Mouse (Mus musculus) ovary, postnatal 14 days (tissue): ENCODE data around the gene Robo1.

Source experiments
- DNase-seq: peaks from one replicate; pipeline ENCODE4 v3.0.0; 2022; ENCODE audit warnings: low spot score

Robo1 gene

DNA sequence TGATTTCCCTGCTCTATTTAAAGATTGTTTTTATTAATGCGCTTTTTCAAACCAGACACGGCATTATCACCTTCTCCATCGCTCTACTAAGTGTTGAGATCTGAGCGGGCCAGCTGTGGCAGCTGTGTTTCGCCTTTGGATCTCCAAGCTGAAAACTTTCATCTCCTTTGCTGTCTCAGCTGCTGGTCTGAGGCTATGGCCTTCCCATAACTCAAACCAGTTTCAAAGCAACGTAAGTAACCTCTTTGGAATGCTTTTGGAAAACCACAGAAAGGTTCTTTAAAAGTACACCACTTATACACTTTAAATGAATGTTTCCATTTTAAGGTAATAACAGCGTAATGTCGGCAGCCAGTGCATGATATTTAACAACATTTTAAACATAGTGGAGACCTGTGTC is 520.3 kb downstream of the Robo1 start:
- DNase-seq: no peak

DNA sequence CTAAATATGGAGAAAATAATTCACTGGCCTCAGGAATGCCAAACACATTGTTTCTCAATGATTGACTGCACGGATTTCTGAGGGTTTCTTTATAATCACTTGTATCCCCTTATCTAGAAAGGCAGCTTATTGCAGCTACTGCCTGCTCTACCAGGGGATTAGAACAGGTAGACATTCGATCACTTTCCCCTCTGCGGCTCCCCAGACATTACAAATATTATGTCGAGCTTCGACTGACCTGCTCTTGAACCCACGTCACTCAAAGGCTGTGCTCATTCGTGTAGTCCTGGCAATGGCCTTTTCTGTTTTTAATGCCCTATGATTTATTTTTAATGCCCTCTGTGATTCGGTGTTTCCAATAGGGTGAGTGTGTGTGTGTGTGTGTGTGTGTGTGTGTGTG is 521.4 kb downstream of the Robo1 start:
- no peak for DNase-seq

DNA sequence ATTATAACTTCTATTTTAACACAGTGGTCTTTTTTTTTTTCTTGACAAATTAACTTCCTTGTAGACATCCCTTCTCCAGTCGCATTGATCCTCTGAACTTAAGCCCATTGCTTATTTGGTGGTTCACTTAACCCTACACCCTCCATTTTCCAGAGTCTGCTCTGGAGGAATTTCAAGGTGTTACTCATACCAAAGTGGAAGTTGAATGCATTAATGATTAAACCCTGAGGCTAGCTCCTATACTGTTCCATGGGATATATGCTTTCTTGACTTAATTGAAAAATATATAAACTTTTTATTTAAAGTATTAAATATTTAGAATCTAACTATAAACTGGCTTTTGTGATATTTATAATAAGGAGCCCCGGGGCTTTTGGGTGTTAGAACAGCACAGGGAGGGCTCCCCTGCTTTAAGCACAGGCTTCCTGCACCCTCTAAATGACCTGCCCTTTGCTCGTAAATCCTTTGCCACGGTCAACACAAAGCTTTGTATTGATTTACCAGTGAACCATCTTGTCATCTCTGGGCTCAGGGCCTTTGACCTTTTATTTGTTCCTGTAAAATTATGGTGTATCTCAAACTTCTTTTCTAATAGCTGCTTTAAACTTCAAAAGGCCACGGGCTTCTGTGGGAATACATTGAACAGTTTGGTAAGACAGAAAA is 522.4 kb downstream of the Robo1 start:
- no peak for DNase-seq

DNA sequence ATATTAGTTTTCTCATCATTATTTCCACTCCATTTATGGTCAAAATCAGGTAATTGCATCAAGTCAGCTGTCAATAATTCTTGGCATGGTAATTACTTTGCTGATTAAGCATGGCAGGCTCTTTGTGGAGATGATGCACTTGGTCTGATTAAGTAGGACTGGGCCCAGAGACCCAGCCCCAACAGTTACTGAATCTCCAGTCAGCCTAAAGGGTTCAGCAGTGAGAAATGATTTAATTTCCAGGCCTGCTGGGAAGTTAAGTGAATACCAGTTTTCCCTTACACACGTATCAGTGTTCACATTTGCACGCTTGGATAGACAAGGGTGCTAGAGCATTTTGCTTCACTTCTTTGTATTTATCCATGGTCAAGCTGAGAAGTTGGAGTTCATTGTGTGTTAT is 526.2 kb downstream of the Robo1 start:
- DNase-seq: no peak

DNA sequence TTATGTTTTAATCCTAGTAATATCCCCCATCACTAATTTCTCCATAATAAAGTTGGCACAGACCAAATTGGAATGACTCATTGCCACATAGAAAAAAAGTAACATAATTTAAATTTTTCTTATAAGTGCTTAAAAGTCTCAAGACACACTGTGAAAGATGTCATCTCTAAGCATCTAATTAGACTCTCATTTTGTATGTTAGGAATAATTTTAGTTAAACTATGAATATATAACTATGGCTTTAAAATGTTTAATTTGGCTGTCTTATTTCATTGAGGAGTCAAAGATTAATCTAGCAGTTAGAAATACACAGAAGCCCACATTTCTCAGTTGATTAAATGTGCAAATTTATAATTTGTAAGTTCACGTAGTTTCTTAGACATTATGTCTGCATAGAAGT is 530.9 kb downstream of the Robo1 start:
- no peak for DNase-seq

DNA sequence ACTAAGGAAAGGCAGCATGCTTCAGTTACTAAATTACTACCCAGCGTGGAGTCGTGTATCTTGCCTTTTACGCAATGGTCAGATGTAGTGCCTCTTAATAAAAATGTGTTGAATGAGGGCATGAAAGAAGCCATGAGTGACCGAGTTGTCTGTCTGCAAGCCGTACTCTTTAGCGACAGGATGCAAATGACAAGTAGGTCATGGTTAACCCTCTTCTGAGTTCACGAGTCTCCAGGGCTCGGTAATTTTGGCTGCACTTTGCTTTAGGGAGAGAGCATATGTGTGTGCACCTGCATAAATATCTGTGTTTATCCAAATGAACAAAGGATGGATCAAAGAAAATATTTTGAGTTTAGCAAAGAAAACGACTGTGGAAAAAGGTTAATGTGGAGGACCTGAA is 533.0 kb downstream of the Robo1 start:
- DNase-seq: no peak

DNA sequence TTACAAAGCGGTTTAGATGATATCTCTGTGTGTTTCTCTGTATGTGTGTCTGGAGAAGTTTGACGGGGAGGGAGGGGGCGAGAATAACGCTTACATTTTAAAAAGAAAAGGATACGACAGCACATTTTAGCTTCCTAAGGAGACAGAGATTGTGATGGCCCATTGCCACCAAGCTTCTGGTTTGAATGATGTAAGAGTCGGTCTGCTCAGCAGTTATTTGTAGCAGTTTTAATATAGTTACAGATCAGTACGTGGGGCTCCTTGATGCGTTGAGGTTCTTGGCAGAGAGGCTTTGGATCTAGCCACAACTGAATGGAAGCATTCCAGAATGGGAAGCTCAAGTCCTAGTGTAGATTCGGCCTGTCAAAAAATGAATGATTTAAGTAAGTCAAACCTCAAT is 546.0 kb downstream of the Robo1 start:
- DNase-seq: no peak

DNA sequence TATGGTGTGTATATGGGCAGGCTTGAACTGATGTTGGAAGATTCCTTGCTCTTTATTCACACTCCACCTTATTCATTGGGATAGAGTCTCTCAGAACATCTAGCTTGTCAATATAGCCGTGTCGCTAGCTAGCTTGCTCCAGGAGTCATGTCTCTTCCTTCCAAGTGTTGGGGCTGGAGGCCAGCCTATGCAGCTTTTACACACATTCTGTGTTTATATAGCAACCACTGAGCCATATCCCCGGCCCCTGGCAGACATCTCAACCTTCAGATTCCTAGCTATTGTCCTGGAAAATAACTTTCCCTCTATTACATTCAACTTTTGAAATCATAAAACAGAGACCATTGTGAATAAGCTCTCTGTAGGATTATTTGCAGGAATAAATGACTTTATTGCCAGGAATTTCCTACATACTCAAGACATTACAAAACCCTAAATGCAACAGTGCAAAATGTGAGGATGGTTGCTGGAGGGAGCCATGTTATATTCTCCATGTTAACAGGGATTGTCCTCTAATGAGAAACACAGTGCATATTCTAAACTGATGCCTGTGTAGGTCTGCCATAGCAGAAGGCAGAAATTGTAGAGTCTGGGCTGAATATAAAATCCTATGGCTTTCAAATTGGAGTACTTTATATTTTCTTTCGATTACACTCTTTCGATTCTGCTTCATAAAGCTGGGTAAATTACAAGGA is 546.9 kb downstream of the Robo1 start:
- DNase-seq: no peak

DNA sequence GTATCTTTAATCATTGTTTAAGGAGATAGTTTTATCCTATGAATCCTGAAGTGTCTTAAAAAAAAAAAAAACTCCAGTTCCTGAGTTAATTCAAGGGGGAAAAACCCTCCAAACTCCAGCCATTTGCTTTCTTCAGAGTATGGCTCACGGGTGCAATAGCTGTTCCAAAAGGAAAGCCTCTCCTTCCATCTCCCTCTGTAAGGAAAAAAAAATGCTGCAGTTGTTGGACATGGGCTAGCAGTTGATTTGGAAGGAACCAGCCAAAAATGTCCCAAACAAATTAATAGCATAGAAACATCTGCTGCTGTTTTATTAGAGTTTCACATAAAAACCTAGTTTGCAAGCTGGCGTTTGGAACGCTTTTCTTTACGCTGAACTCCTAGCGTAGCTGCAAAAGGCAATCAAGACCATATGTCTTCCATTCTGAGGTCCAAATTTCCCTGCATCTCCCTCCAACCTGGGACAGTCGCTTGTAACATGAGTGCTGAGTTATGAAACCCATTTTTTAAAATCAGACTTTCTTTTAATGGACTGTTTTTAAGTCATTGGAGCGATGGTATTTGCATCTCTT is 553.7 kb downstream of the Robo1 start:
- DNase-seq: no peak

DNA sequence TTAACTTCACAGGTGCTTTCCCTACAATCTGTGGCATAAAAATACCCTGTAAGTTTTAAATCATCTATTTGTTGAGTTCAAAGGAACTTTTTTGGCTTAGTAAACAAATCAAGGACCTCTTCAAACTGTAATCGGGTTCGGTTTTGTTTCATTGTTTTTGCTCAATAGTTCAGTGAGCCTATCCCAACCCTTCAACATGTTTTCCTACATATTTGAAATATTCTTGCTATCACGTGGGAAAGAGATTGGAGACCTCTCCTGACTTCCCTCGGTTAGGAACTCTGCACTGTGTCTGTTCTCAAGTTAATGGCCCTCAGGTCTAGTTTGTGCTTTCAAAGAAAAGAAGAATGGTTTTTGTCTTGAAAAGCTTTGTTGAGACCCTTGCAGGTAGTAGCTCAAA is 557.9 kb downstream of the Robo1 start:
- DNase-seq: no peak

DNA sequence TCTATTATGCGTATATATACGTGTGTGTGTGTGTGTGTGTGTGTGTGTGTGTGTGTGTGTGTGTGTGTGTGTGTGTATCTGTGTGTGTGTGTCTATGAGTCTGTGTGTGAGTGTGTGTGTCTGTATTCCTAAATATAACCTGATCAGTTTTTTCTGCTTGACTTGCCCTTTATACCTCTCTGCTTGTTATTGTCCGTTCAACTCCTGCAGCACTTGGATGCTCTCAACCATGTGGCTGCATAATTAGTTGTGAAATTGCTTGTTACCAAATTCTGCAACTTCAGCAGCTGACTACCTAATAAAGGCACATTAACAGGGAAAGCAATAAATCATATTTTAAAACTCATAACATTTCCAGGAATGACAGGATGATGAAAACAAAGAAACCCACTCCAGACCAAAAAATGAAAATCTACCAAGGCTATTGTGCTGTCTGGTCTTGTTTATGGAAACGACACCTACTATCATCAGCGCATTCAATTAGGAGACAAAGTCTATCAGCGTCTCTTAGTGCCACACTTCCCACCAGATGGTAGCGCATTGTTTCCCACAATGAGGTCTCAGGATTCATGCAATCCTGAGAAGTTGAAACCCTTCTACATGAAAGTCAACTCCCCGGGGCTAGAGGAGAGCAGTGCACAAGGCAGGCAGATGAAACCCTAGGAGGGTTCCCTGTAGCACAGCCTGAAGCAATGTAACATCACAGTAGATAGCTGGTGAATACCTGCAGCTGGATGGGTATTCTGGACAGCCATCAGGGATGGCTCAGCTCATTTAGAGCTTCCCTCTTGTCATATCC is 567.0 kb downstream of the Robo1 start:
- no peak for DNase-seq

DNA sequence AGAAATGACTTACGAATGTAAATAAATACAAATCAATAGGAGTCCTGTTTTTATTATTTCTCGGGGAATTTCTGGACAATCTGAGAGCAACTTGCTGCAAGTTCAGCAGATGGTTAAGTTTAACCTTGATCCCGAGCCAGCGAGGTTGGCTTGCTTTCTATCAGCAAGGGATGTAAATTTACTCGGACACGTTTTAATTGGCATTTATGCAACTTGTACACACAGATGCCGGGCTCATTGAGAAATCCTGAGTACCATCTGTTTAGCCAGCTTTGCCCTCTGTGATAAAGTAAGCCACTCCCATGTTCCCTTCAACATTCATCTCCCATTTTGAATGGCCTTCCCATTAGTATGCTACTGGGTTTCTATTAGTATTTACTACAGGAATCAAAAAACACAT is 580.0 kb downstream of the Robo1 start:
- no peak for DNase-seq

DNA sequence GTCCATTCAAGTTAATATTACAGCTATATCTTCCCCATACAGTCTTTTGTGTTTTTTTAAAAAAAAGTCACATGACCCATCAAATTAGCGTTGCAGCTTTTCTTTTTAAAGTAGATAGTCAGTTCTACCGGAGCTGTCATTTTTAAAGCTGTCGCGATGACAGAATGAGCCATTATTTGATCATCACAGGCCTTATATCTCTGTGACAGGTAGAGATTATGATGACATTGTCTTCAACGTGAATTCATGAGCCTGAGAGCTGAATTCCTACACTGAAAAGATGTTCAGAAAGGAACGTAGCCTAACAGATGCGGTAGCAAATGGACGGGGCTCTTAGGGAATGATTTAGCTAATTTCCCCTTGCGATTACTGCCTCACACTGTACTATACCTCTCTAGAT is 581.3 kb downstream of the Robo1 start:
- DNase-seq: no peak

DNA sequence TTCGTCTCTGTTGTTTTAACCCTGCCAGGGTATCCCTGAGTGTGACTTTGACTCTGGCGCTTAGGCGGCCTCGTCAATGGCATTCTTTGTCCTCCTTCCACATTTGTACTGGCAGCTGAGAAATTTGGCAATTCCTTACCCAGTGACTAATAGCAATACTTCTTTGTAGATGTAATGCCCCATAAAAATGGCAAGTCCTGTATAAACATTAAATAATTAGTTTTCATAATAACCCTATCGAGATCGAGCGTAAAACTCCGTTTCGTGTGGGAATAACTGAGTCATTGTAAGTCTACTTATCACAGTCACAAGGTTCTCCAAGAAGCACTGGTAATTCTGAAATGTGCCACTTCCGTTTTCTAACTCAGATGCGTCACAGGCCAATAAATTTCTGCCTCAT is 589.0 kb downstream of the Robo1 start:
- DNase-seq: no peak

DNA sequence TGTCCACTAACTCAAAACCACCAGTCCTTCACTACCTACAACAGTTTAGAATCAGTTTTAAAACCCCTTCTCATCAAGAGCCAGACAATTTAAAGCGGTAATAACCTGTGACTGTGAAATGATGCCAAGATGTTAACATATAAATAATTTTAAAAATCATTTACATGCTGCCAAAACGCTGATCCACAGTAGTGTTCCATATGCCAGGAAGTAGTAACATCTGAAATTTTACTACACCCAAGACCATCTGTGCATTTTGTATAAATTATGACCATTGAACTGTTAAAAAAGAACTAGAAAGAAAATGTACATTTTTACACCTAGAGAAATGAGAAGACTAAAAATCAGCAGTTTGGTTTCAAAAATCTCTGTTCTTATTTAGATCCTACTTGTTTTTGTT is 600.8 kb downstream of the Robo1 start:
- DNase-seq: no peak

DNA sequence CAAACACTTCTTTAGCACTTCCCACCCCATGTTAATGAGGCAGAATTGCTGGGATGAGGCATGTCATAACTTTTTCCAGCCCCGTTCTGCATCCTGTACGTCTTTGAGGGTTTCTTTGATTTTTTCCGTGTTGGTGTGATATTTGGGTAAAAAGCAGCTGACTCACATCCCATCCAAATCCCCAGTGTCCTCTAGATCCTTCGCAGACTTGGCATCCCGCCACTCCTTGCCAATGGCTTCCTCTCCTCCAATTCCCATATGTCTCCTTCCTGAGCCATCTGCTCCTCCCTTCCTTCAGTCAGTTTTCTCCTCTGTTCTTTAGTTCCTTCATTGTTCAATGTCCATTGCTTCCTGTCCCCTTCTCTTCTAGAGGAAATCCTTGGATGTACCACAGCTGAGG is 605.0 kb downstream of the Robo1 start:
- DNase-seq: no peak

DNA sequence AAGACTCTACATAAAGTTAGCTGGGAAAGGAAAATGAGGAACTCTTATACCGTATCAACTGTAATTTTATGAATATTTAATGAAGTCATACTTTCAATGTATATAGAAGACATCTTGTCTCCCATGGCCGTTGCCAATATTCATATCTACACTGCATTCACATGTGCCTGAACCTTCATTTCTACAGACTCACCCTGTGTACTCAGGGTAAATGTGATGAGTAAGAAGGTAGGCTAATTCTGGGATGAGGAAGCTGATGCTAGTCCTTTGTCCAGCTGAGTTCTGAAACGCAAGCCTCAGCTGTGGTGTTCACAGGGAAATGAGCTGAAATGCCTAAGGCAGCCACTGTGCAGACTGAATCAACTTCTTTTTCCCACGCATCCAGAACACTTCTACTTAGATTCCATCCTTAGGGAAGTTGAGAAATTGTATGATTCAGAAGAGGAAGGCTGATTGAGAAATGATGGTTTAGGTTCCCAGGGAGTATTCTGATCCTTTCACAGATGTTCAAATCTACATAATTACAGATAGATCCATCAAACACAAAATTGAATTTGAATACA is 606.0 kb downstream of the Robo1 start:
- no peak for DNase-seq

DNA sequence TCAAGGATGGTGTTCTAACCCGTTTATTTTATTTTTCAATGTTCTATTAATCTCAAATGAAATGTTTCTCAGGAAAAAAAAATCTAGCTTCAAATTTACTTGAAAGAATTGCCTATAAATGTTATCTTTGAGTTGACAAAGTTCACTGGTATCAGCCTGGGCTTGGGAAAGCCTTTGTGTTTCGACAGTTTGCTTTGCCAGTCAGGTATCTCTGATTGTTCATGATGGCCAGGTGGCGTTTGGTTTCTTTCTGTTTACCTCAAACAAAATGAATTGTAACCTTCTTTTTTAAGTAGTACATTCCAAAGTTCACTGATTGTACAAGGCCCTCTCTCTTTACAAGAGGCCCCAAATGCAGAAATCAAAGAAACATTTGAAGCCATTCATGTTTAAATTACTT is 611.9 kb downstream of the Robo1 start:
- DNase-seq: no peak

DNA sequence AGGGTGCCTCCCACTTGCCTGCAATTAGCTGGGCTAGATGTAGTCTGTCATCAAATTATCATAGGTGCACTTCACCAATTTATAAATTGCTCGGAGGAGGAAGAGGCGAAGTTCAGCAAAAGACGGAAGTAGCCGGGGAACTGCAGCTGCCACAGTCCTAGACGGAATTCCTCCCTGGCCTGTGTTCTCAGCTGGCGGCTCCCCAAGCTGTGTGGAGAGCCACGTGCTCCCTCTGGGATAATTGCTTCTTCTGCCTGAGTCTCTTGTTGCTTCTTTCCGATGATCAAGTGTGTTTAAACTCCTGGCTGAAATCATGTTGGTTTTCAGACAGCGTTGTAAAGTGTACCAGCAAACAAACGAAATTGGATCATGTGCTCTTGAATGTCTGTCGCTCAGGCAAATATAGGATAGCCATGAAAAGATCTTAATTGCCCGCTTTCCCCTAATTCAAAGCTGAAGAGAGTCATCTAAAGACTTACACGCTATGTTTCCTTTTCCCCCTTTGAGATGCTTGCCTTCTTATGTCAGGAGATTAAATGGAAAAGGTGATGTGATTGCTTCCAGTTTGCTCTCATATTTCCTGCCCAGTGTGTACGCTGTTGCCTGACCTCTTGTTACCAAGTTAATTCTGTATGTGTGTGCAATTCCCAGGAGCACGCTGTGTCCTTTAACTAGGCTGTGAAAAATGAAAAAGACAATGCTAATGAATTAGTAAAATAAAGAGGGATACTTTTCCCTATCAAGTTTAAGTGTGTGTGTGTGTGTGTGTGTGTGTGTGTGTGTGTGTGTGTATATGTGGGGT is 616.5 kb downstream of the Robo1 start:
- peak; percentile 50 for DNase-seq

DNA sequence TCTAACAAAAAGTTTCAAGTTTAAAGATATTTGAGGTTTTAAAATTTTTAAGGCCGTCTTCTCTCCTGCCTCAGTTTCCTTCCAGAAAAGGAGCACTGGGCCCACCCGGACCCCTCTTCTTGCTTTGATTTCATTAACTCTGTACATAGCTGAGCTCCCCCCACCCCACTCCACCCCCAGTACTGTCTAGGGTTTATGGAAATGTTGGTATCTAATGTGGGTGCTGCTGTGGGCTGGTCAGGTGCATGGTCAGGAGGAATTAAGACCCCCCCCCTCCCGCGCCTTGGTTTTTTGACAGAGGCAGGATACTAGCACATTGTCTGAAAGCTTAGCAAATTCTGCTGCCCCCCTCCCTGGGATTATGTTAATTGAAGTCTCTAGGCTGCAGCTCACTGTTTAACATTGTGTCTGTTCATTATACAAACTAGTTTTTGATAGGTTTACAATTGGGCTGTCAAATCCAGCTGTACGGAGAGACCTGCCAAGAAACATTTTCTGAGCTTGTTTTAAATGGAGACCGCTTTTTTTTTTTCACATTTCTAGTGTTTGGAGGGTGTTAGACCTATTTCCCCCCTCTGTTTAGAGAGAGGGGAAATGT is 620.5 kb downstream of the Robo1 start:
- no peak for DNase-seq

DNA sequence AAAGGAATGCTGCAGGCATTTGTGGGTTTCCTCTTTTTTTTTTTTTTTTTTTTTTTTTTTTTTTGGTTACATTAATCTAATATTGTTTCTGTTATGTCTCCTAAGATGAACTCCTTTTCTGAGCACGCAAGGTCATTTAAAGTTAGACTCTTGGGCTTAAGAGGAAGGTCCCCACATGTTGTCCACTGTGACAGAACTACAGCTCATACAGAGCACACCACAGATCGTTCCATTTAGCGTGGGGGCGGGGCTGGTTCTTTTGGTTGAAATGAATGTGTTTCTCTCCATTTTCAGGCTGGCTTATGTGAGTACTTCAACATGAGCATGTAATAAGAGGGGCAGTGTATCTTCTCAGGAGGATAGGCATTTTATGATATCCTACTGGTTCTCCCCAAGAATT is 622.8 kb downstream of the Robo1 start:
- DNase-seq: no peak
